Mouse (Mus musculus) left cerebral cortex, adult 2 months (tissue): ENCODE measurements around the gene Cmtm8. TPM values are rescaled to one million over a fixed set of nuclear protein-coding genes. Genes with fewer than 3 reads are reported as not detected.

Experiments used
- DNase-seq, 2 experiments: peaks; one replicate each; pipeline ENCODE4 v3.0.0; 2021 to 2022; ENCODE audit warnings: low spot score in 2 of 2, mixed read lengths in 1 of 2; ENCODE audit errors: extremely low spot score in 1 of 2
- H3K27ac ChIP-seq: fragments of 200-600 bp; 2 replicates; pipeline ENCODE4 v1.8.1; 2022
- H3K4me3 ChIP-seq: fragments of 200-600 bp; 2 replicates; pipeline ENCODE4 v1.8.1; 2022
- CTCF ChIP-seq: fragments of 200-600 bp; IDR thresholded peaks from 2 replicates; pipeline ENCODE4 v1.8.1; 2022; ENCODE audit warnings: antibody characterized with exemption, mild to moderate bottlenecking, moderate library complexity
- intact Hi-C: fragments of 180-260 bp; cut with DNase I; formaldehyde crosslinking; loops from one replicate; pipeline ENCODE4 v1.15.1; 2025
- total RNA-seq, 2 experiments: library from RNA; stranded (reverse); gene quantifications; 2 replicates each; pipeline ENCODE4 v1.2.3; 2021

The Cmtm8 gene
- total RNA-seq, 2 experiments from 2014 or later: 1.6 to 1.8 TPM

DNA sequence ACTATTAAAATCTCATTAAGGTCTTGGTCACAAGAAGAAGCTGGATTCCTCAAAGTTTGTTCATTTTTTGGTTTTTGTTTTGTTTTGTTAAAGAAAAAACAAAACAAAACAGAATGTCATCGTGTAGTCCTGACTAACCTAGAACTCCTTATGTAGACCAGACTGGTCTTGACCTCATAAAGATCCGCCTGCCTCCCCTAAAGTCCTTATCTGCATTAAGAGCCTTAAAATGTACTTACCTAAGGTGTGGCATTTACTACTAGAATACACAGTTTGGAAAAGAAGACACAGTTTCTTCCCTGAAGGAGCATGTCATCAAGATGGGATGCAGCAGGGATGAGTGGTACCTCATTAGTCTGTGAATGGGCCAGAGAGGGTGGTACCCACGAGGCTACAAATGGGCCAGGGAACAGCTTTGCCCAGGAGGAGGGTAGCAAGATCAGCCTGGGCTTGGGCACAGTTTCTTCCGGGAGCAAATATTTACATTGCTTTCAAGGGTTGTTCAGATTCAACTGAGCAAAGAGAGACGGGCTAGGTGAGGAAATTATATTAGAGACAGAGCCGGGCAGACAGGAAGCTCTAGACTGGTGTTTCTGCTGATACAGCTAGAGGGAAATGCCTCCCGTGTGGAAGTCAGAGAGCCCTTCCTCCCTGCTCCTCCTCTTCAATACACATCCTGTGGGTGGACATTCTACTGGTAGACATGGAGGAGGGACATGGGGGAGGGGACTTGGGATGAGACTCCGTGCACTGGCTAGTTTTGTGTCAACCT lies 7.6 kb upstream of the Cmtm8 start:
- DNase-seq: no peak
- Histone ChIP-seq H3K4me3 (no peak overlapping the region), H3K27ac (no peak overlapping the region)
- TF ChIP-seq CTCF: no peak
- intact Hi-C loops: no loop called here

DNA sequence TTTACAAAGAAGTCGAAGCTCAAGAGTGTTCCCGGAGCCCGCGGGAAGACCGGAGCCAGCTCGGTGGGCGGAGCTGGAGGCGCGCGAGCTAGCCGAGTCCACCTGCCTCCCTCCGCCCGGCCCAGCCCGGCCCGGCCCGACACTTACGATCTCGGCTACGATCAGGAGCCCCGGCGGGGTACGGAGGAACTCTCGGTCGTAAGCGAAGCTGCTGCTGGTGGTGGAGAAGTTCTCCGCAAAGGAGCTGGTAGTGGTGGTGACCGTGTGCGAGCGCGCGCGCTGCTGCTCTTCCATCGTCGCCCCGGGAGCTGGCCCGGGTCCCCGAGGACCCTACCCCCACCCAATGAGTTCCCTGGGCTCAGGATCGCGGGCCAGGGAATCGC lies 331 bp downstream of the Cmtm8 start:
- Histone ChIP-seq H3K27ac (peak overlapping the region; percentile 56; the same call in 1 of the 2 replicates), H3K4me3 (peak overlapping the region; percentile 70)
- no peak for TF ChIP-seq CTCF
- intact Hi-C loops: no loop called here
- DNase-seq: peak; percentile 10 to 20

DNA sequence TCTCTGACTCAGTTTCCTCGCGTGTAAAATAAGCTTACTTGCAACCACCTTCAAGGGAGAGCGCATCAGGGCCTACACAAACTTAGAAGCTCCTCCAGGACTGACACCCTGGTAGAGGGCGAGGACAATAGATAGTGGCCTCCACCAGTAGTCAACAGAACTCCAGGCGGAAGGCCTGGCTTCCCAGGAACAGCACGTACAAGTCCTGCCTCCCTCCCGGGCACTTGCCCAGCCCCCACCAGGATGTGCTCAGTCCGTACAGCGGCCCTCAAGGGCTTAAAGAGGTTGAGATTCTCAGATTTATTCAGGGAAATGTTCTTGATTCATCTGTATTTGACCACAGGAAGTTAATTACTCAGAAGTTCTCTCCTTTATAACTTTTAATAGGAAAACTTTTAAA lies 1.1 kb downstream of the Cmtm8 start:
- Histone ChIP-seq H3K4me3 (peak overlapping the region; percentile 70; the same call in 1 of the 2 replicates), H3K27ac (no peak overlapping the region)
- TF ChIP-seq CTCF: no peak
- DNase-seq: no peak
- intact Hi-C loops: no loop called here

DNA sequence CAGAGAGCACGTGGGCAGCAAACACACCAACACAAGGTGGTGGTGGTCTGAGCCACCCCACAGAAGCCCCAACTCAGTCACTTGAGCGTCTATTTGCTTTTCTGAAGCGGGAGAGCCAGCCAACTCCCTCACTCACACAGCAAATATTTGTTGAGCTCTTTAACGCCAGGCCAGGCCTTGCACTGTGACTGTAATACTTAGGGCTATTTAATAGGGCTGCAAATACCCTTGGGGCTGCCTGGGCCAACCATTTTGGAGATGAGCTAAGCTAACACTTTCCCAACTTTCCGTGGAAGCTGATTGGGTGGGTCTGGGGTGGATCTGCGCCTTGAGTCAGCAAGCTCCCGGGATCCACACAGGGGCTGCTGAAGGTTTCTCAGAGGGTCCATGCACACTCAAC lies 1.7 kb downstream of the Cmtm8 start:
- Histone ChIP-seq H3K4me3 (no peak overlapping the region), H3K27ac (no peak overlapping the region)
- intact Hi-C loops: no loop called here
- no peak for DNase-seq
- no peak for TF ChIP-seq CTCF

DNA sequence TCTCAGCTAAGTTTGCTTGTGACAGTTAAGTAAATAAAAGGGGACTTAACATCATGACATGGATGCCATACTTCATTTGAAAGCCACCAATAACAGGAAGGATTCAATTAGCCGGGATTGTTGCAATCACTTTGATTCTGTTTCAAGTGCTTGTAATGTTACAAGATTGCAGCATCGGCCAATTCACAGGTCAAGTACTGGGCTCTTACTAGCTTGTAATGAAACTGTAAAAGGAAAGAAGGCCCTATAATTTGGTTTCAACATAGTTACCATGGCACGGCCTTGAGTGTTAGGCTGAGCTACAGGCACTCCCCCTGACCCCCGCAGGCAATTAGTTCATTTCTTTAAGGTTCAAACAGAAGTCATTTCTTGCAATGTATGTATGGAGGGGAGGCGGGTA lies 5.1 kb downstream of the Cmtm8 start:
- TF ChIP-seq CTCF: no peak
- intact Hi-C loops: no loop called here
- Histone ChIP-seq H3K4me3 (no peak overlapping the region), H3K27ac (no peak overlapping the region)
- no peak for DNase-seq

DNA sequence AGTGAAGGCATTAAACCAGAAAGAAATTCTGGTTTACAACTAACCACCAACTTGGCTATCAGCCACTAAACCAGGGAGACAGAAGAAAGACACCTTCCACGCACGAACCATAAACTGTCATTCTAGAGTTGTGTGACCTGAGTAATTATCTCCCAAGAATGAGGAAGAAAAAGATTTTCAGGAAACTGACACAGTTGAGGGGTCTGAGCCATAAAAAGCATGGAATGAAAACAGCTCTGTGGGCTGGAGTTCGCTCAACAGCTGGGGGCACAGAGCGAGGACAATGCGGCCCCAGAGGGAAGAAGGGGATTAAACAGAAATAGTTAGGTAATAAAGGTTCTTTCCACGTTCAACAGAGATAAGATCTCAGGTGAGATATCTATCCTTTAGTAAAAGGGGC lies 12.4 kb downstream of the Cmtm8 start:
- no peak for TF ChIP-seq CTCF

DNA sequence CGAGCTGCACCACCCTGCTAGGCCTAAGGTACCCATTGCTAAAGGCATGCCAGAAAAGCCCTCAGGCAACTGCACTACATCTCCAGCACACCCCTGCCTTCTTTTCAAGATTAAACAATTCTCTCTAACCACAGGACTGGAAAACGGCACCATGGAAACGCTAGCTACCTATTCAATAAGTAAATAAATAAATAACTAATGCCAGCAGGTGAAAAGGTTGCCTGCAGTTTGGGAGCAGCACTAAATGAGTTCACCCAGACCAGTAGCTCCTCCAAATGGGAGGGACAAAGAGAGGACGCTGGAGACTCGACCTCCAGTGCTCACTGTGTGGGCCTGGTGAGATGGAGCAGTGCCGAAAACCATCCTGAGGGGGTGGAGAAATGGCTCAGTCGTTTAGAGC lies 13.6 kb downstream of the Cmtm8 start:
- intact Hi-C loops: no loop called here
- Histone ChIP-seq H3K27ac (no peak overlapping the region), H3K4me3 (no peak overlapping the region)

More for the DNA sequence above, 12.4 kb downstream of the Cmtm8 start:
- no peak for DNase-seq
- Histone ChIP-seq H3K27ac (no peak overlapping the region), H3K4me3 (no peak overlapping the region)
- intact Hi-C loops: no loop called here

DNA sequence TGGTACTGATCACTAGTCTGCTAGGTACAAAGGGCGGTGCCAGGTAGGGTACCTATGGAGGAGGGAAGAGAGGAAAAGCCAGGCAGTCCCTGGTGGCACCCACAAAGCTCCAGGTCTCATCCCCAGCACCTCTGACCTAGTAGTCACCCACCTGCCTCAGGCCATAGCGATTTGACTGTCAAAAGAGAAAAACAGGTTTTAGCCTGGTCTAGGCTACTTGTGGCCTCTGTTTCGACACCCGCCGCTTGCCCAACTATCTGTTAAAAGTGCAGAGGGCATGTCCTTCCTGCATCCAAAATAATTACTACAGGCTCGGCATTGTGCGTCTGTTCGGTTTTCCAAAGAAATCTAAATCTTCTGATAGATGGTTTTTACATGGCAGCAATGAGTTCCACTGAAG lies 14.3 kb downstream of the Cmtm8 start:
- no peak overlapping the region for H3K27ac ChIP-seq
- intact Hi-C loops: no loop called here

More for the DNA sequence above, 13.6 kb downstream of the Cmtm8 start:
- no peak for DNase-seq
- TF ChIP-seq CTCF: no peak

DNA sequence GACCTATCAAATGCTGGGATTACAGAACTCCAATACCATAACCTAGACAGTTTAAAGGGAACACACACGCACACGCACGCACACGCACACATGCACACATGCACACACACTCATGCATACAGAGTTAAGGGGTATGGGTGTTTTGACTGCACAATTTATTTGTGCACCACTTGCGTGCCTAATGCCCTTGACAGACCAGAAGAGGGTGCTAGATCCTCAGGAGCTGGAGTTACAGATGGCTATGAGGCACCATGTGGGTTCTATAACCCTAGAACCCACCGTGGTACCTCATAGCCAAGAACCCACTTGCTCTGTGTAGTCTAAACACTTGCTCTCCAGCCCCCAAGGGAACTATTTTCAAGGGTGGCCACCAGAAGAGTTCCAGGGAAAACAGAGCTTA lies 15.6 kb downstream of the Cmtm8 start:
- intact Hi-C loops: no loop called here
- no peak; the same call in 1 of the 2 replicates for TF ChIP-seq CTCF
- DNase-seq: no peak
- Histone ChIP-seq H3K27ac (no peak overlapping the region), H3K4me3 (no peak overlapping the region)

More for the DNA sequence above, 14.3 kb downstream of the Cmtm8 start:
- no peak for TF ChIP-seq CTCF
- no peak overlapping the region for H3K4me3 ChIP-seq
- DNase-seq: no peak

DNA sequence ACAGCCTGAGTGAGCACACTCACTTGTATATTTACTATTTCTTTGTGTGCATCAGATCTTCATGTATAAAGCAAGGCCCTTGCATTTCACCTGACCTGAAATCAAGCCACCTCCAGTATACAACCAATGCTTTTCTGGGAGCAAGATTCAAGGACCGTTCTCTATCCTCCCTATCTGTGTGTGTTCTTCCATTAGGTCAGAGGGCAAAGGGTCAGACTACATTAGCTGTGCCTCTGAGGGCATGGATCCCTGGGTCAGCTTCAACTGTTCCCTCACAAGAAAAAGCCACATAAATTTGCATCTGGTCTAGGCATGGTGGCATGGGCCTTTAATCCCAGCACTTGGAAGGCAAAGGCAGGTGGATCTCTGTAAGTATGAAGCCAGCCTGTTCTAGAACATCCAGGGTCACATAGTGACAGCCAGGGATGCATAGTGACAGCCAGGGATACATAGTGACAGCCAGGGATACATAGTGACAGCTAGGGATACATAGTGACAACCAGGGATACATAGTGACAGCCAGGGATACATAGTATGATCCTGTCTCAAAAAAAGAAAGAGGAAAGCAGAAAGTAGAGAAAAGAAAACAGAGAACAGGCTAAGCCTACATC lies 16.6 kb downstream of the Cmtm8 start:
- Histone ChIP-seq H3K27ac (no peak overlapping the region), H3K4me3 (no peak overlapping the region)
- no peak for DNase-seq
- intact Hi-C loops: no loop called here
- TF ChIP-seq CTCF: no peak

DNA sequence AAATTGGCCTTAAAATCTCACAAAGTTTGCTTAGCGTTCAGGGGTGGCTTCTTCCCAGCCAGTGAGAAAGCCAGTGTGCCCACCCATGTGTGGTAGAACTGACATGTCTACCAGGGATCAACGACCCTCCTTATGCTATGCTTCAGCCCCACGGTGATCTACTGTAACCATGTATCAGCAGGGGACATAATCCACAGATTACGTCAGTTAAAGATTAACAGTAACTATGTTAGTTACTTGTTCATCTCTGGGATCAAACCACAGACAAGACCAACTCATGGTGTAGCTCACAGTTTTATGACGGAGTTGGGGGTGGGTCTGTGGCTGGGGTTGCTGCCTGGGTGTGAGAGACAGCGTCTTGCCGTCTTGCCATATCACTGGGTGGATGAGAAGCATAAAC lies 19.8 kb downstream of the Cmtm8 start:
- H3K27ac ChIP-seq: no peak overlapping the region
- TF ChIP-seq CTCF: no peak
- DNase-seq: no peak
- intact Hi-C loops: no loop called here
- no peak overlapping the region for H3K4me3 ChIP-seq

DNA sequence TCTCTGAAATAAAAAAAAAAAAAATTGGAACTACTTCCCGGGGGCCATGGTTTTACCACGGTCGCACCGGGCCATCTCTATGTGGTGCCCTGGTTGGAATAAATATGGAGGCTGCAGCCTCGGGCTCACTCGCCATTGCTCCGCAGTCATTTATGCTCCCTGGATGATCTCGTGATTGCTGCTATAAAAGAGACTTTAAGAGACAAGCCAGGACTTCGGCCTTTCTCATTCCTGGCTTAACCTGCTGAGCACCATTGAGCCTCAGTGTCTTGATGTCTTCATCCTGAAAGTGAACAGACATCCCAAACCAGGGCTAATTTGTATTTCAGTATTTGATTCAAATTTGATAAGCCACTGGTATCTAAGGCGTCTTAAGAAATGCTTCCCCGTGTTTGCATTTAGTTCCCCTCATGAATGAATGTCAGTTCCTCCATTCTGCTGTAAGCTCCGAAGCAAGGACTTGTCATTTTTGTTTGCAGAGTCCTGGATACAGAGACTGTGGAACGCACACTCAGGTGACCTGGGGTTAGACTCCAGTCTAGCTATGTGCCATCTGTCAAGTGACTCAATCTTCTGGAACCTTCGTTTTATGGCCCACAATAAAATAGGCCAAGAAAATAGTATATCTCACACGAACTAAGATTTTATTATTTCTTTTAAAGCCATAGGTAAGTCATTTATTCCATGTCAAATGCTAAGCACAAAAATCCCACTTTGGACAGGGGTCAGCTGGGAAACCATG lies 22.2 kb downstream of the Cmtm8 start:
- Histone ChIP-seq H3K4me3 (no peak overlapping the region), H3K27ac (no peak overlapping the region)
- no peak for DNase-seq
- intact Hi-C loops: no loop called here
- TF ChIP-seq CTCF: no peak
